Mouse (Mus musculus): Measurements from ENCODE around the gene Kif27. TPM values are rescaled to one million over a fixed set of nuclear protein-coding genes. Genes with fewer than 3 reads are reported as not detected.

Kif27 gene
- total and polyA plus RNA-seq, 3 experiments, result 0.05 TPM; not detected in 2

DNA sequence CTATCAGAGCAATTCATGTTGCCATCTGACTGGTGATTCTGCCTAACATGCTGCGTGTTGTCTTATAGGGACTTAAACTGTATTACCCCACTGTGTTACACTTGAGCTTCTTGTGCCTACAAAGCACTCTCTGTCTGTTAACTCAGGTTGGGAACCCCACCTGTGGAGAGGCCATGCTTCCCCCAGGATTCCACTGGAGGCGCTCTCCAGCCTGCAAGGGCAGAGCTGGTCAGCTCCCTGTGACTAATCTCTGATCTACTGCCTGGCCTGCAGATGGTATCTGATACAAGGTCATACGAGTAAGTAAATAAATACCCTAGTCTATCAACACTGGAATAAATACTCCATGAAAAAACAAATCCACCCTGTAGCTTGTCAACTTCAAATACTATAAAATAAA is 47.6 kb downstream of the Kif27 start:
- Histone ChIP-seq H3K4me3 (ENCODE audit: low read depth, low read length) (no peak overlapping the region), H3K36me3 (replicated peaks) (no peaks in the 10 kb centered on the region), H3K4me1 (ENCODE audit: insufficient read depth, low read depth, low read length) (peaks cover 14% of the 10 kb centered on the region), H3K27me3 (ENCODE audit: insufficient read depth, low read length) (no peaks in the 10 kb centered on the region), H3K9me3 (replicated peaks) (no peaks in the 10 kb centered on the region)
- ATAC-seq (ENCODE audit: extremely low read depth, insufficient number of reproducible peaks, low FRiP score, poor library complexity, severe bottlenecking) (no peak), DNase-seq (ENCODE audit: low spot score) (no peak)
- TF ChIP-seq GATA2 (IDR thresholded peaks at IDR 0.05; ENCODE audit: borderline replicate concordance, low read depth, low read length) (no peak), GATA1 (IDR thresholded peaks at IDR 0.05; ENCODE audit: borderline replicate concordance, low read length) (no peak), TAL1 (conservative IDR thresholded peaks at IDR 0.05; ENCODE audit: low read depth, low read length) (no peak), CTCF (IDR thresholded peaks at IDR 0.05; ENCODE audit: low read depth, low read length) (no peak), POLR2AphosphoS5 (IDR thresholded peaks at IDR 0.05; ENCODE audit: insufficient replicate concordance, low read depth, low read length) (no peak)

DNA sequence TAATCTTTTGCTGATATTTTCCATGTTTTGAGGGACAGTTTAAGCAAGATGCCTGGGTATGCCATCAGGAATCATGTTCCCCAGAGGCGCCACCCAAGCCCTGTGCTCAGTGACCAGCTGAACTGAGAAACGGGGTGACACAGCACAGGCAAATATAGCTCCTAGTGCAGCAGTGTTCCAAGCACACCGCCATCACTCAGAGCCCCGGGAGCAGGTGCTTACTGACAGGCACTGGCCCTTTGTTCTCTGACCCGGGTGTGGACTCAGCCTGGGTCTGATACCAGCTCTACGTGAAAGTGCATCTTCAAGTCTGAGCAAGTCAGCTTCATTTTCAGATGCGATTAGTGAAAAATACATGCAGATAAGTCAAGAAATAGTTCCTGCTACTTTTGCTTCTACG is 49.4 kb downstream of the Kif27 start:
- Histone ChIP-seq H3K4me3 (ENCODE audit: low read depth, low read length) (no peak overlapping the region), H3K4me1 (ENCODE audit: insufficient read depth, low read depth, low read length) (peaks cover 8% of the 10 kb centered on the region), H3K36me3 (replicated peaks) (no peaks in the 10 kb centered on the region), H3K27me3 (ENCODE audit: insufficient read depth, low read length) (no peaks in the 10 kb centered on the region), H3K9me3 (replicated peaks) (no peaks in the 10 kb centered on the region)
- ATAC-seq (ENCODE audit: extremely low read depth, insufficient number of reproducible peaks, low FRiP score, poor library complexity, severe bottlenecking) (no peak), DNase-seq (ENCODE audit: low spot score) (no peak)
- TF ChIP-seq GATA1 (IDR thresholded peaks at IDR 0.05; ENCODE audit: borderline replicate concordance, low read length), result no peak
- TF ChIP-seq POLR2AphosphoS5 (IDR thresholded peaks at IDR 0.05; ENCODE audit: insufficient replicate concordance, low read depth, low read length), result no peak
- no peak for TF ChIP-seq CTCF (IDR thresholded peaks at IDR 0.05; ENCODE audit: low read depth, low read length)
- TF ChIP-seq TAL1 (conservative IDR thresholded peaks at IDR 0.05; ENCODE audit: low read depth, low read length), result no peak
- TF ChIP-seq GATA2 (IDR thresholded peaks at IDR 0.05; ENCODE audit: borderline replicate concordance, low read depth, low read length), result no peak

DNA sequence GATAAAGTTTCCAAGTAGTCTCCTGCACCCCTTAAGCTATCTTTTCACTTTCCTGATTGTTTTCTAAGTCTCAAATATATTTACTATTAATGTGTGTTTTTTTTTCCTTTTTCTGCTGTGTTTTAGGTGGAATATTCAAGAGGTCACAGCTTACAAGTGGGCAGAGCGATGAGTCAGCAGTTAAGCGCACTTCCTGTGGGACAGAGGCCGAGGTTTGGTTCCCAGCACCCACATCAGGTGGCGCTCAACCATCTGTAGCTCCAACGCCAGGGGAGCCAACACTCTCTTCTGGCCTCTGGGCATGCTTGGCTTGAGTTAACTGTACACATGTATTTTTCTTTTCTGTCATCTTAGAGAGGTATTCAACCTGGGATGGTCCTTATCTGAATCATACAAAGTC is 51.5 kb downstream of the Kif27 start:
- TF ChIP-seq CTCF (IDR thresholded peaks at IDR 0.05; ENCODE audit: low read depth, low read length), result no peak
- TF ChIP-seq GATA1 (IDR thresholded peaks at IDR 0.05; ENCODE audit: borderline replicate concordance, low read length), result no peak
- TF ChIP-seq TAL1 (conservative IDR thresholded peaks at IDR 0.05; ENCODE audit: low read depth, low read length), result no peak
- no peak for TF ChIP-seq POLR2AphosphoS5 (IDR thresholded peaks at IDR 0.05; ENCODE audit: insufficient replicate concordance, low read depth, low read length)
- TF ChIP-seq GATA2 (IDR thresholded peaks at IDR 0.05; ENCODE audit: borderline replicate concordance, low read depth, low read length), result no peak
- ATAC-seq (ENCODE audit: extremely low read depth, insufficient number of reproducible peaks, low FRiP score, poor library complexity, severe bottlenecking), result no peak

DNA sequence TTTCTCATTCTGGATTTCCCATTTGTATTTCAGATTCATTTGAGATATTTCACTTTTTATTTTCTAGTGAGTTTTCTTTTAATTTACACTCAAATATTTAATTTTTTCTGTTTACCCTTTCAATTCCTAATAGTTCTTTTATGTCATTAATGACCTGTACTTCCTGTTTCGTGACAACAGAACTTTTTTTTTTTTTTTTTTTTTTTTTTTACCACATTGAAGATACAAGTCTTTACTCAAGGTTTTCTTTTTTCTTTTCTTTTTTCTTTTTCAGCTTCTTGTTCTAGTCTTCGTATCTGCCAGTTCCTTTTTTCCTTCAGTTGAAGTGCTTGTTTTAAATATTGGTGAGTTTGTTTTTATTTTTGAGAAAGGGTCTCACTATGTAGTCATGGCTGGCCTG is 53.7 kb downstream of the Kif27 start:
- H3K4me1 ChIP-seq (ENCODE audit: insufficient read depth, low read depth, low read length), result peaks cover 2% of the 10 kb centered on the region
- no peak overlapping the region for H3K4me3 ChIP-seq (ENCODE audit: low read depth, low read length)
- H3K36me3 ChIP-seq (replicated peaks), result no peaks in the 10 kb centered on the region
- ATAC-seq (ENCODE audit: extremely low read depth, insufficient number of reproducible peaks, low FRiP score, poor library complexity, severe bottlenecking), result no peak
- TF ChIP-seq GATA1 (IDR thresholded peaks at IDR 0.05; ENCODE audit: borderline replicate concordance, low read length) (no peak), CTCF (IDR thresholded peaks at IDR 0.05; ENCODE audit: low read depth, low read length) (no peak), TAL1 (conservative IDR thresholded peaks at IDR 0.05; ENCODE audit: low read depth, low read length) (no peak), POLR2AphosphoS5 (IDR thresholded peaks at IDR 0.05; ENCODE audit: insufficient replicate concordance, low read depth, low read length) (no peak)
- H3K9me3 ChIP-seq (replicated peaks), result no peaks in the 10 kb centered on the region
- DNase-seq (ENCODE audit: low spot score), result no peak
- H3K27me3 ChIP-seq (ENCODE audit: insufficient read depth, low read length), result peaks cover 8% of the 10 kb centered on the region; the same call in 1 of the 2 replicates

More for the DNA sequence above, 51.5 kb downstream of the Kif27 start:
- H3K9me3 ChIP-seq (replicated peaks), result no peaks in the 10 kb centered on the region
- no peaks in the 10 kb centered on the region for H3K36me3 ChIP-seq (replicated peaks)
- DNase-seq (ENCODE audit: low spot score), result no peak
- H3K4me3 ChIP-seq (ENCODE audit: low read depth, low read length), result no peak overlapping the region
- peaks cover 2% of the 10 kb centered on the region; the same call in 1 of the 2 replicates for H3K27me3 ChIP-seq (ENCODE audit: insufficient read depth, low read length)
- peaks cover 2% of the 10 kb centered on the region for H3K4me1 ChIP-seq (ENCODE audit: insufficient read depth, low read depth, low read length)

DNA sequence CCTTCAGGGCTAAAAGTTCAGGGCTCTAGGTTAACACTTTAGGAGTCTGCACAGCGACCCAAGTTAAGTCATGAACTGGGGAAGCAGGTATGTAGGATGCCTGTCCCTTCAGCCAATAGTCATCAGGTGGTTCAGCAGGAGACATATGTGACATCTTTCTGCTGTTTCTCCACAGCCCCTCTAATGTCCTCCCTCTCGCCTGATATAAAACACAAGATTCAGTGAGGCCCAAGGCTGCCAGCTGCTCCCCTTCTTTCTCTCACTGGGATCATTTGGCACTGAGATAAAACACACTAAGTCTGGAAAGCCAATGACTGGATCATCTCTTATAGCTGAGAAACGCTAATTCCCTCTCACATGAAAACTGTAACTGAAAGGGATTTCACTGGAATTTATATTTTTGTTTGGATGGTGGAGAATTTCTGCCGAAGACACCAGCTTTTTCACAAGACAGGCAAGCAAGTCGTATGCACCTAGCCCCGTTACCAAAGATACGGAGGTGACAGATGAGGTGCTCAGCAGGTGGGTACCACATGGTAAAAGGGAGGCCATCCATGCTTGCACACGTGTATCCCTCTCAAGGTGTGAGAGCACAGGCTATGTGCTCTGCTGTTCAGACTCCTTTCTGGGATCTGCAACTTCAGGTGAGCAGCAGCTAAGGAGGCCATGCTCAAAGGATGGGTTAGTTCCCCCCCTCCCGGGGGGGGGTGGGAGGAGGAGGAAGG is 56.3 kb downstream of the Kif27 start:
- Histone ChIP-seq H3K4me1 (ENCODE audit: insufficient read depth, low read depth, low read length) (peaks cover 2% of the 10 kb centered on the region), H3K4me3 (ENCODE audit: low read depth, low read length) (no peak overlapping the region), H3K9me3 (replicated peaks) (no peaks in the 10 kb centered on the region), H3K36me3 (replicated peaks) (no peaks in the 10 kb centered on the region), H3K27me3 (ENCODE audit: insufficient read depth, low read length) (peaks cover 8% of the 10 kb centered on the region; the same call in 1 of the 2 replicates)
- TF ChIP-seq GATA1 (IDR thresholded peaks at IDR 0.05; ENCODE audit: borderline replicate concordance, low read length) (no peak), POLR2AphosphoS5 (IDR thresholded peaks at IDR 0.05; ENCODE audit: insufficient replicate concordance, low read depth, low read length) (no peak), GATA2 (IDR thresholded peaks at IDR 0.05; ENCODE audit: borderline replicate concordance, low read depth, low read length) (no peak), CTCF (IDR thresholded peaks at IDR 0.05; ENCODE audit: low read depth, low read length) (no peak), TAL1 (conservative IDR thresholded peaks at IDR 0.05; ENCODE audit: low read depth, low read length) (no peak)
- DNase-seq (ENCODE audit: low spot score) (no peak), ATAC-seq (ENCODE audit: extremely low read depth, insufficient number of reproducible peaks, low FRiP score, poor library complexity, severe bottlenecking) (no peak)

DNA sequence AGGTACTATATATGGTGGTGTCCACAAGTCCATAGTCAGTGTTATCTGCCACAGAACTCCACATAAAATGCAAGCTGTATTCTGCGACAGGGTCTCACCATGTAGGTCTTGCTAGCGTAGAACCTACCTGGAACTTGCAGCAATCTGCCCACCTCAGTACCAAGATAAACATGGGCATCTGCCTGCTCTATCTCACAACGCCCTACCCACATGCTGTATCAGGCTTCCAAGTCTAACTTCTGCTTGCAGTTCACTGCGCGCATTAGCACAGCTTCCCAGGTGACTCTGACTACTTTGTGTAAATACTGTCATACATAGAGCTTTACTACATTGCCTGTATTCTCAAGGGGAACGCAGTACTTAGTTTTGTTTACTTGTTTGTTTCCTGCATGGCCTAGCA is 57.0 kb downstream of the Kif27 start:
- TF ChIP-seq CTCF (IDR thresholded peaks at IDR 0.05; ENCODE audit: low read depth, low read length) (no peak), TAL1 (conservative IDR thresholded peaks at IDR 0.05; ENCODE audit: low read depth, low read length) (no peak), GATA2 (IDR thresholded peaks at IDR 0.05; ENCODE audit: borderline replicate concordance, low read depth, low read length) (no peak), POLR2AphosphoS5 (IDR thresholded peaks at IDR 0.05; ENCODE audit: insufficient replicate concordance, low read depth, low read length) (no peak), GATA1 (IDR thresholded peaks at IDR 0.05; ENCODE audit: borderline replicate concordance, low read length) (no peak)
- ATAC-seq (ENCODE audit: extremely low read depth, insufficient number of reproducible peaks, low FRiP score, poor library complexity, severe bottlenecking), result no peak

More for the DNA sequence above, 57.0 kb downstream of the Kif27 start:
- no peak for DNase-seq (ENCODE audit: low spot score)
- Histone ChIP-seq H3K4me3 (ENCODE audit: low read depth, low read length) (no peak overlapping the region), H3K9me3 (replicated peaks) (no peaks in the 10 kb centered on the region), H3K36me3 (replicated peaks) (no peaks in the 10 kb centered on the region), H3K4me1 (ENCODE audit: insufficient read depth, low read depth, low read length) (peaks cover 2% of the 10 kb centered on the region), H3K27me3 (ENCODE audit: insufficient read depth, low read length) (peaks cover 8% of the 10 kb centered on the region; the same call in 1 of the 2 replicates)
